ENCODE assay signal across 8 mouse cellular contexts in the genomic region with DNA sequence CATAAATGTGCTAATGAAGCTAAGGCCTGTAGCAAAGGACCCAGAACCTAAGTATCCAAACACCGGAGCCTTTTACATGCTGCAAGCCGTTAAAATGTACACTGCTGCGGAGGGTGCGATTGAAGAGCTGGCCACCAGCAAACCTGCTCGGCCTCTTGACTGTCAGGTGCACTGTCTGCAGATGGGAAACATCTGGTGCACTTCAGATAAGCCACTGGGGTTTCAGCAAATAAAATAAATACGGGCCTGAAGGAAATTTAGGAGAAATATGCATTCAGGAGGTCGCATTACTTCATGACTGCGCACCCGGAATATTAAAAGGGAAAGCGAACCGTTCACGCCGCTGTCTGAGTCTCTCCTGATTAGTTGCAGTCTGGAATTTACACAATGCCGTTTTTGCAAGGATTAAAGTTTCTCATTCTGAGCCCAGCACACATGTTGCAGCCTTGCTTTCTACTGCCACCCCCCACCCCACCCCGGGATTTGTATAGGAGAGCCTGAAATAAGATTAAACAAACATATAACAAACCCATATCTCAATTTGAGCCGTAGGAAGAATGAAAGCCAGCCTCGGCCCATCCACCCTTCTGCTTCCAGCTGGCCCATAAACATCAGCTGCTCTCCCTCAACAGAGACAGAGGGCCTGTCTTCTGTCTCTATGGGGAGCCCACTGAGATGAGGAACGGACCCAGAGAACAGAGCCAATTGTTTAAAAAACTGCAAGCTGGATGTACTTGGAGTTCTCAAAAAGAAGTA.
DNase-seq lines count a peak whose midpoint lies in the region; ATAC-seq lines count a peak whose summit lies in the region.

No protein-coding gene starts in this region.

- peak overlapping the region; percentile 36 for H3K4me2 ChIP-seq in heart, embryonic 16.5 days (ENCODE audit: low read depth, low read length)
- H3K4me2 ChIP-seq in stomach, embryonic 16.5 days (ENCODE audit: low read depth, low read length), result peak overlapping the region; percentile 25

- H3K9me3 ChIP-seq in heart, embryonic 16.5 days (replicated peaks; ENCODE audit: control insufficient read depth, low read length), result no peaks in the 10 kb centered on the region
- no peaks in the 10 kb centered on the region for H3K9me3 ChIP-seq in stomach, embryonic 16.5 days (replicated peaks; ENCODE audit: control insufficient read depth, low read length)

- H3K27me3 ChIP-seq in heart, embryonic 16.5 days (ENCODE audit: control insufficient read depth, insufficient read depth, low read length), result no peaks in the 10 kb centered on the region
- H3K27me3 ChIP-seq in stomach, embryonic 16.5 days (ENCODE audit: control insufficient read depth, insufficient read depth, low read length), result no peaks in the 10 kb centered on the region

- no peak overlapping the region for H3K4me3 ChIP-seq in heart, embryonic 16.5 days (ENCODE audit: low read length)
- 0 out of 2 replicates have a peak overlapping the region, but pooled peaks have one; percentile 2 for H3K4me3 ChIP-seq in stomach, embryonic 16.5 days (replicated peaks; ENCODE audit: low read length)

- H3K9ac ChIP-seq in heart, embryonic 16.5 days (ENCODE audit: low read length), result no peak overlapping the region
- no peak overlapping the region for H3K9ac ChIP-seq in stomach, embryonic 16.5 days (ENCODE audit: low read length)

- 52% methylated on average over 18 of the region's 18 CpGs for WGBS in heart, embryonic 16.5 days
- WGBS in stomach, embryonic 16.5 days, result 17% methylated on average over 18 of the region's 18 CpGs

- peak; percentile 15; the same call in 1 of the 2 replicates for ATAC-seq in heart, embryonic 16.5 days (replicated peaks; ENCODE audit: extremely low read depth, insufficient read depth, low FRiP score)
- peak; percentile 90 for ATAC-seq in stomach, embryonic 16.5 days (ENCODE audit: insufficient read depth, low FRiP score)

- no peaks in the 10 kb centered on the region for H3K36me3 ChIP-seq in heart, embryonic 16.5 days (ENCODE audit: control insufficient read depth, insufficient read depth)
- H3K36me3 ChIP-seq in stomach, embryonic 16.5 days (ENCODE audit: control insufficient read depth, insufficient read depth, low read length), result no peaks in the 10 kb centered on the region

- peaks cover 28% of the 10 kb centered on the region for H3K4me1 ChIP-seq in heart, embryonic 16.5 days (ENCODE audit: control insufficient read depth, insufficient read depth, low read length)
- H3K4me1 ChIP-seq in stomach, embryonic 16.5 days (ENCODE audit: control insufficient read depth, insufficient read depth, low read length), result peaks cover 30% of the 10 kb centered on the region

- intact Hi-C loops in heart, postnatal 36 days (cut with DNase I), result loop anchor here (10.0 kb wide), 1 partner anchor 235 kb away; no protein-coding TSS in a partner anchor
- intact Hi-C loops in left cerebral cortex, postnatal 14 days (cut with DNase I), result no loop called here

- no peak overlapping the region; the same call in 1 of the 2 replicates for H3K27ac ChIP-seq in heart, embryonic 16.5 days (ENCODE audit: low read length)
- peak overlapping the region; percentile 62 for H3K27ac ChIP-seq in stomach, embryonic 16.5 days (ENCODE audit: low read length)

- peak; percentile 45 for DNase-seq in heart, adult 8-10 months (ENCODE audit: low spot score)
- no peak for DNase-seq in heart, postnatal 36 days
- DNase-seq in embryo, embryonic 11 days, result peak; percentile 38
- peak; percentile 25 to 55 for DNase-seq in left cerebral cortex, postnatal 14 days (ENCODE audit: low spot score in 2 of 2)
- no peak for DNase-seq in gastrocnemius, postnatal 25 days
- DNase-seq in urinary bladder, postnatal 10 days (ENCODE audit: low spot score), result no peak

Comparison
In these comparisons a context has a peak if more than half of its experiments do, and no peak if none do; other contexts are left out.
1. DNase-seq: peak in heart, adult 8-10 months (single experiment), embryo, embryonic 11 days (single experiment) and left cerebral cortex, postnatal 14 days (2 of 2); none in heart, postnatal 36 days (0 of 2), gastrocnemius, postnatal 25 days (single experiment) and urinary bladder, postnatal 10 days (single experiment).